In genomic region chr17:63012571-63012923, GRCm38 (mm10) we compare ENCODE assay signal across 15 mouse cellular contexts.
A peak's percentile ranks its signal among the peaks of the same experiment; 100 is the strongest.
DNase-seq lines count a peak whose midpoint lies in the region; ATAC-seq and TF ChIP-seq lines count a peak whose summit lies in the region.
"Had no signal": no experiment of that assay in that cellular context is flagged by ENCODE, and none has a peak within 500 bp of the region (broad histone marks: within the 10 kb centered on the region; RNA-seq: fewer than 3 reads in every experiment).

No protein-coding gene starts in this region.

- no peak overlapping the region for H3K4me2 ChIP-seq in intestine, embryonic 14.5 days (ENCODE audit: low read length)
- no peak overlapping the region for H3K4me2 ChIP-seq in intestine, postnatal 0 days (replicated peaks; ENCODE audit: low read depth)
- H3K4me2 ChIP-seq in lung, embryonic 16.5 days (ENCODE audit: low read depth, low read length) = no peak overlapping the region
- H3K4me2 ChIP-seq: forebrain, embryonic 13.5 days; limb, embryonic 12.5 days; midbrain, embryonic 12.5 days; neural tube, embryonic 15.5 days had no signal

- H3K9me3 ChIP-seq in heart, embryonic 10.5 days = no peaks in the 10 kb centered on the region
- H3K9me3 ChIP-seq in intestine, embryonic 14.5 days (ENCODE audit: control insufficient read depth, low read length) = no peaks in the 10 kb centered on the region
- H3K9me3 ChIP-seq in intestine, postnatal 0 days (ENCODE audit: control insufficient read depth) = no peaks in the 10 kb centered on the region
- no peaks in the 10 kb centered on the region for H3K9me3 ChIP-seq in lung, embryonic 16.5 days (ENCODE audit: control insufficient read depth, low read length)
- H3K9me3 ChIP-seq: embryonic facial prominence, embryonic 10.5 days; forebrain, embryonic 13.5 days; limb, embryonic 12.5 days; midbrain, embryonic 12.5 days; neural tube, embryonic 15.5 days had no signal

- WGBS in heart, embryonic 10.5 days = 48% methylated on average over 3 of the region's 3 CpGs
- 24% methylated on average over 3 of the region's 3 CpGs for WGBS in intestine, embryonic 14.5 days
- 38% methylated on average over 3 of the region's 3 CpGs for WGBS in intestine, postnatal 0 days
- WGBS in lung, embryonic 16.5 days = 14% methylated on average over 3 of the region's 3 CpGs
- 31% methylated on average over 3 of the region's 3 CpGs for WGBS in lung, adult 2 months

- no peaks in the 10 kb centered on the region for H3K36me3 ChIP-seq in heart, embryonic 10.5 days
- no peaks in the 10 kb centered on the region for H3K36me3 ChIP-seq in intestine, embryonic 14.5 days (ENCODE audit: control insufficient read depth, insufficient read depth, low read length)
- H3K36me3 ChIP-seq in intestine, postnatal 0 days (ENCODE audit: control insufficient read depth, insufficient read depth) = no peaks in the 10 kb centered on the region
- H3K36me3 ChIP-seq in lung, embryonic 16.5 days (ENCODE audit: control insufficient read depth, insufficient read depth, low read length) = no peaks in the 10 kb centered on the region
- H3K36me3 ChIP-seq: embryonic facial prominence, embryonic 10.5 days; limb, embryonic 12.5 days; midbrain, embryonic 12.5 days; neural tube, embryonic 15.5 days had no signal

- no peak overlapping the region for H3K9ac ChIP-seq in intestine, embryonic 14.5 days (ENCODE audit: low read length)
- H3K9ac ChIP-seq in intestine, postnatal 0 days (ENCODE audit: low read depth, low read length) = no peak overlapping the region
- H3K9ac ChIP-seq in lung, embryonic 16.5 days (ENCODE audit: low read length) = no peak overlapping the region
- H3K9ac ChIP-seq: forebrain, embryonic 13.5 days; limb, embryonic 12.5 days; liver, embryonic 14.5 days; midbrain, embryonic 12.5 days; neural tube, embryonic 15.5 days had no signal

- peak overlapping the region; percentile 69; the same call in 1 of the 2 replicates for H3K27ac ChIP-seq in heart, embryonic 10.5 days
- peak overlapping the region; percentile 34; the same call in 1 of the 2 replicates for H3K27ac ChIP-seq in intestine, embryonic 14.5 days (ENCODE audit: low read depth)
- H3K27ac ChIP-seq in intestine, postnatal 0 days (ENCODE audit: low read depth, low read length) = no peak overlapping the region
- H3K27ac ChIP-seq in lung, embryonic 16.5 days (ENCODE audit: low read length) = no peak overlapping the region
- H3K27ac ChIP-seq: embryonic facial prominence, embryonic 10.5 days; forebrain, embryonic 13.5 days; hindbrain, postnatal 0 days; limb, embryonic 12.5 days; liver, embryonic 14.5 days; midbrain, embryonic 12.5 days; neural tube, embryonic 15.5 days had no signal

- peak; percentile 41 for ATAC-seq in intestine, embryonic 14.5 days (replicated peaks; ENCODE audit: low FRiP score, low TSS enrichment, low read depth)
- no peak for ATAC-seq in intestine, postnatal 0 days
- peak; percentile 82 for ATAC-seq in lung, embryonic 16.5 days (ENCODE audit: low read depth)
- ATAC-seq: forebrain, embryonic 13.5 days had no signal

- no peak overlapping the region for H3K4me3 ChIP-seq in heart, embryonic 10.5 days
- H3K4me3 ChIP-seq in intestine, embryonic 14.5 days (ENCODE audit: low read depth, low read length) = no peak overlapping the region
- H3K4me3 ChIP-seq in intestine, postnatal 0 days (ENCODE audit: low read depth, low read length) = no peak overlapping the region
- H3K4me3 ChIP-seq in lung, embryonic 16.5 days (ENCODE audit: low read length) = no peak overlapping the region
- H3K4me3 ChIP-seq in lung, adult 2 months (replicated peaks; ENCODE audit: extremely low read depth, low read depth, low read length) = no peak overlapping the region
- H3K4me3 ChIP-seq: embryonic facial prominence, embryonic 10.5 days; forebrain, embryonic 13.5 days; limb, embryonic 12.5 days; midbrain, embryonic 12.5 days; neural tube, embryonic 15.5 days had no signal

- H3K27me3 ChIP-seq in heart, embryonic 10.5 days (ENCODE audit: insufficient read depth, poor library complexity, severe bottlenecking) = no peaks in the 10 kb centered on the region
- H3K27me3 ChIP-seq in intestine, embryonic 14.5 days (replicated peaks; ENCODE audit: control insufficient read depth, insufficient read depth, low read length) = no peaks in the 10 kb centered on the region
- no peaks in the 10 kb centered on the region for H3K27me3 ChIP-seq in intestine, postnatal 0 days (replicated peaks; ENCODE audit: control insufficient read depth, insufficient read depth, low read length)
- no peaks in the 10 kb centered on the region for H3K27me3 ChIP-seq in lung, embryonic 16.5 days (ENCODE audit: control insufficient read depth, insufficient read depth, low read depth, low read length)
- H3K27me3 ChIP-seq: forebrain, embryonic 13.5 days; limb, embryonic 12.5 days; midbrain, embryonic 12.5 days; neural tube, embryonic 15.5 days had no signal

- intact Hi-C loops in heart, postnatal 36 days (cut with DNase I) = no loop called here

- no peak for DNase-seq in heart, embryonic 10.5 days (ENCODE audit: low spot score)
- DNase-seq in heart, postnatal 36 days = no peak
- no peak for DNase-seq in intestine, embryonic 14.5 days (ENCODE audit: low spot score)
- no peak for DNase-seq in lung, adult 2 months
- no peak for DNase-seq in cerebellum, postnatal 36 days
- DNase-seq: cerebellum, adult 11-12 months had no signal

- TF ChIP-seq CTCF in intestine, postnatal 0 days (IDR thresholded peaks at IDR 0.05; ENCODE audit: low read depth) = no peak
- TF ChIP-seq CTCF in lung, adult 2 months (IDR thresholded peaks at IDR 0.05; ENCODE audit: insufficient read depth, low read length) = no peak

- peaks cover 23% of the 10 kb centered on the region for H3K4me1 ChIP-seq in heart, embryonic 10.5 days
- H3K4me1 ChIP-seq in intestine, embryonic 14.5 days (replicated peaks; ENCODE audit: control insufficient read depth, insufficient read depth, low read length) = peaks cover 35% of the 10 kb centered on the region; the same call in 1 of the 2 replicates
- no peaks in the 10 kb centered on the region for H3K4me1 ChIP-seq in intestine, postnatal 0 days (replicated peaks; ENCODE audit: control insufficient read depth, insufficient read depth, low read length)
- no peaks in the 10 kb centered on the region; the same call in none of the 2 replicates for H3K4me1 ChIP-seq in lung, embryonic 16.5 days (replicated peaks; ENCODE audit: control insufficient read depth, insufficient read depth, low read length)
- no peaks in the 10 kb centered on the region for H3K4me1 ChIP-seq in lung, adult 2 months (ENCODE audit: control insufficient read depth, insufficient read depth, low read length)

- TF ChIP-seq POLR2A in lung, adult 2 months (IDR thresholded peaks at IDR 0.05; ENCODE audit: borderline replicate concordance, extremely low read depth, low read depth, low read length) = no peak

Comparison
In these comparisons a context has a peak if more than half of its experiments do, and no peak if none do; other contexts are left out.
1. H3K27ac ChIP-seq: peak in heart, embryonic 10.5 days (single experiment) and intestine, embryonic 14.5 days (single experiment); none in intestine, postnatal 0 days (single experiment) and lung, embryonic 16.5 days (single experiment).